Mouse (Mus musculus) spleen, adult 2 months (tissue): ENCODE measurements around the gene Tsga10ip. TPM values are rescaled to one million over a fixed set of nuclear protein-coding genes. Genes with fewer than 3 reads are reported as not detected.
A peak's percentile ranks its signal among the peaks of the same experiment; 100 is the strongest.
"Not testable (repeated sequence)": the region's sequence is repeated elsewhere in the genome, so short reads cannot be mapped to it uniquely, and the experiment has no call there.

Experiments
- DNase-seq, 2 experiments: peaks; one replicate each; pipeline versions ENCODE4 v3.0.0 to v3.0.0-alpha.2; 2012 to 2021; ENCODE audit warnings: low spot score in 2 of 2, low read depth in 1 of 2
- H3K27ac ChIP-seq: fragments of 200-500 bp; 2 replicates; pipeline ENCODE4 v1.5.1; 2012; ENCODE audit warnings: low read length, inconsistent platforms; ENCODE audit not compliant: insufficient read depth
- H3K27me3 ChIP-seq: fragments of 200-500 bp; 2 replicates; pipeline ENCODE4 v1.6.1; 2012; ENCODE audit warnings: mild to moderate bottlenecking, moderate library complexity, low read length, inconsistent platforms; ENCODE audit not compliant: control insufficient read depth, insufficient read depth
- H3K36me3 ChIP-seq: fragments of 200-500 bp; 2 replicates; pipeline ENCODE4 v1.6.1; 2012; ENCODE audit warnings: mild to moderate bottlenecking, low read length, inconsistent platforms; ENCODE audit not compliant: control insufficient read depth, insufficient read depth
- H3K4me1 ChIP-seq: fragments of 200-500 bp; 2 replicates; pipeline ENCODE4 v1.6.1; 2011; ENCODE audit warnings: inconsistent platforms; ENCODE audit not compliant: control insufficient read depth, insufficient read depth, insufficient read length
- H3K4me3 ChIP-seq: fragments of 200-500 bp; 2 replicates; pipeline ENCODE4 v1.5.1; 2011; ENCODE audit warnings: mild to moderate bottlenecking, inconsistent platforms; ENCODE audit not compliant: insufficient read depth, insufficient read length; ENCODE audit errors: extremely low read depth
- CTCF ChIP-seq: fragments of 200-500 bp; IDR thresholded peaks from 2 replicates; pipeline ENCODE4 v1.5.1; 2011; ENCODE audit warnings: mild to moderate bottlenecking, inconsistent platforms; ENCODE audit not compliant: insufficient read depth, insufficient read length, insufficient replicate concordance; ENCODE audit errors: extremely low read depth
- POLR2A ChIP-seq: fragments of 200-500 bp; IDR thresholded peaks from 2 replicates; pipeline ENCODE4 v1.6.1; 2011; ENCODE audit warnings: low read depth, low read length, inconsistent platforms
- WGBS: fragments of 180-500 bp; shearing (Covaris S2); methylation state at CpG from one replicate; pipeline ENCODE4 v1.1.7; 2018; 5-methylcytosine and 5-hydroxymethylcytosine counted together
- polyA plus RNA-seq: library from polyadenylated mRNA; depleted of rRNA; stranded (reverse); fragments of >200 nt; gene quantifications from 2 replicates; pipeline ENCODE4 v1.2.3, GENCODE M21; 2012

The Tsga10ip gene
- polyA plus RNA-seq, 1 experiment = 2.3 TPM

- no peak for TF ChIP-seq POLR2A
- no peak for TF ChIP-seq CTCF
- peaks cover 12% of the 10 kb centered on the region for H3K4me1 ChIP-seq
- no peak overlapping the region for H3K4me3 ChIP-seq
- H3K36me3 ChIP-seq = no peaks in the 10 kb centered on the region; the same call in 1 of the 2 replicates
- WGBS = 54% methylated on average over 13 of the region's 13 CpGs
- DNase-seq = no peak
- H3K27me3 ChIP-seq = no peaks in the 10 kb centered on the region
- H3K27ac ChIP-seq = peak overlapping the region; percentile 97
These were observed 6.0 kb upstream of the Tsga10ip start for GRCm38 (mm10) chr19:5408057-5409001.

GRCm38 (mm10) chr19:5407133-5407532 is 4.8 kb upstream of the Tsga10ip start:
- 15% methylated on average over 7 of the region's 7 CpGs for WGBS
- no peaks in the 10 kb centered on the region for H3K27me3 ChIP-seq
- H3K27ac ChIP-seq = peak overlapping the region; percentile 97
- peaks cover 12% of the 10 kb centered on the region for H3K4me1 ChIP-seq
- peak overlapping the region; percentile 63 for H3K4me3 ChIP-seq
- DNase-seq = peak; percentile 59 to 77
- no peaks in the 10 kb centered on the region; the same call in 1 of the 2 replicates for H3K36me3 ChIP-seq
- TF ChIP-seq POLR2A (no peak), CTCF (peak; percentile 55; the same call in 1 of the 2 replicates)

- Histone ChIP-seq H3K4me3 (peak overlapping the region; percentile 63), H3K4me1 (peaks cover 12% of the 10 kb centered on the region), H3K27ac (peak overlapping the region; percentile 97)
- not testable (repeated sequence) for H3K27me3 ChIP-seq, H3K36me3 ChIP-seq
- peak; percentile 33 to 65 for DNase-seq
- 4% methylated on average over 24 of the region's 25 CpGs for WGBS
These were observed 4.3 kb upstream of the Tsga10ip start for GRCm38 (mm10) chr19:5406531-5407126.

- H3K36me3 ChIP-seq = no peaks in the 10 kb centered on the region; the same call in 1 of the 2 replicates
- no peaks in the 10 kb centered on the region for H3K27me3 ChIP-seq
- TF ChIP-seq CTCF (no peak), POLR2A (no peak)
- DNase-seq = peak in 1 of 2 experiments; percentile 53
- peaks cover 12% of the 10 kb centered on the region for H3K4me1 ChIP-seq
- 14% methylated on average over 7 of the region's 7 CpGs for WGBS
- peak overlapping the region; percentile 87 for H3K27ac ChIP-seq
- H3K4me3 ChIP-seq = peak overlapping the region; percentile 47
These were observed 3.6 kb upstream of the Tsga10ip start for GRCm38 (mm10) chr19:5405924-5406323.

- not testable (repeated sequence) for H3K36me3 ChIP-seq, H3K27ac ChIP-seq, DNase-seq, H3K4me3 ChIP-seq, H3K4me1 ChIP-seq, H3K27me3 ChIP-seq
- WGBS = 72% methylated on average over 4 of the region's 4 CpGs
These were observed 1.3 kb downstream of the Tsga10ip start for GRCm38 (mm10) chr19:5401073-5401472.

GRCm38 (mm10) chr19:5395371-5395770 is 7.0 kb downstream of the Tsga10ip start:
- 85% methylated on average over 4 of the region's 4 CpGs for WGBS

GRCm38 (mm10) chr19:5394168-5394567 is 8.2 kb downstream of the Tsga10ip start:
- Histone ChIP-seq H3K4me3 (no peak overlapping the region), H3K27ac (no peak overlapping the region), H3K36me3 (no peaks in the 10 kb centered on the region), H3K4me1 (peaks cover 7% of the 10 kb centered on the region; the same call in 1 of the 2 replicates), H3K27me3 (no peaks in the 10 kb centered on the region)
- no peak for DNase-seq
- 88% methylated on average over 10 of the region's 10 CpGs for WGBS
- TF ChIP-seq POLR2A = no peak
- TF ChIP-seq CTCF = no peak

More at GRCm38 (mm10) chr19:5395371-5395770, 7.0 kb downstream of the Tsga10ip start:
- H3K4me3 ChIP-seq = no peak overlapping the region
- no peaks in the 10 kb centered on the region for H3K36me3 ChIP-seq
- H3K27ac ChIP-seq = no peak overlapping the region
- H3K4me1 ChIP-seq = peaks cover 6% of the 10 kb centered on the region; the same call in 1 of the 2 replicates
- TF ChIP-seq POLR2A = no peak
- TF ChIP-seq CTCF = no peak
- no peak for DNase-seq
- no peaks in the 10 kb centered on the region for H3K27me3 ChIP-seq
